Mouse (Mus musculus) B cell, adult 67 days (primary cell): ENCODE results near the gene Cyp2a5. TPM values are rescaled to one million over a fixed set of nuclear protein-coding genes. Genes with fewer than 3 reads are reported as not detected.

ENCODE experiments used
- total RNA-seq, 2 experiments: library from RNA; stranded (reverse); gene quantifications; 4 replicates each; pipeline ENCODE4 v1.2.4; 2023

The Cyp2a5 gene
- not detected for total RNA-seq

DNA sequence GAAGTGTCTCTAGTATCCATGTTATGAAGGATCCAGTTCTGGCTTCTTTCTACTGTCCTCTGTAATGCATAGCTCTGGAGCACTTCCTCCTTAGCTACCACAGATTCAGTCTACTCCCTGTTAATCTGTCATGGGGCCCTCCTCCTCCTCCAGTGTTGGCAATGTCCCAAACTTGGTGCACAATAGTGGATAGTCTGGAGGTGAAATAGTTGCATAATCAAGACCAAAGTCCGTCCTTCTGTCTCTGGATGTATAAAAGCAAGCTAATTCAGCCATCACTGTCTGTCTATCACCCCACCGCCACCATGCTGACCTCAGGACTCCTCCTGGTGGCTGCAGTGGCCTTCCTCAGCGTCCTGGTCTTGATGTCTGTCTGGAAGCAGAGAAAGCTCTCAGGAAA lies at the start of gene Cyp2a5:
TSS of gene Cyp2a5 (plus strand) at position 247 of the 400 bp plus-strand sequence.

GRCm38 (mm10) chr7:26808592-26808991 lies 26.5 kb upstream of the Cyp2a5 start, which contains the start of gene Cyp2g1:
Cyp2g1 (plus strand) TSS chr7:26808892.

Other genes with a start within 250 kb of the Cyp2a5 start
- gene Vmn1r185, start 216.8 kb upstream of the Cyp2a5 start, total RNA-seq = not detected
- gene Cyp2b23, start 148.9 kb upstream of the Cyp2a5 start, total RNA-seq = not detected
- not detected for gene Cyp2b19, start 78.2 kb upstream of the Cyp2a5 start, total RNA-seq
- not detected for gene Cyp2g1, start 26.4 kb upstream of the Cyp2a5 start, total RNA-seq
- not detected for gene Cyp2a22, start 104.1 kb downstream of the Cyp2a5 start, total RNA-seq
- not detected for gene Cyp2a12, start 193.8 kb downstream of the Cyp2a5 start, total RNA-seq